Mouse (Mus musculus): Measurements from ENCODE around the gene Cand2.

DNA sequence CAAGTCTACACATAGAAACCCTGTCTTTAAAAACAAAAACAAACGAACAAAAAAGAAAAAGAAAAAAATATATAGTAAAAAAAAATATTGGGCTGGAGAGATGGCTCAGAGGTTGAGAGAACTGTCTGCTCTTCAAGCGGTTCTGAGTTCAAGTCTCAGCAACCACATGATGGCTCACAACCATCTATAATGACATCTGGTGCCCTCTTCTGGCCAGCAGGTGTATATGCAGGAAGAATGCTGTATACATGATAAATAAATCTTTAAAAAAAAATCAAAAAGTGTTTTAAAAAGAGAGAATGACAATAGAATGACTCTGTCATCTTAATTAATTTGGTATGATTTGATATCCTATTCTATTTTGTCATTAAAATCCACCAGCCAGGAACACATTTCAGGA is 80.1 kb downstream of the Cand2 start:
- TF ChIP-seq CTCF (conservative IDR thresholded peaks at IDR 0.05; ENCODE audit: low read length), result peak; percentile 67
- TF ChIP-seq POU5F1 (IDR thresholded peaks at IDR 0.05; ENCODE audit: borderline replicate concordance, low read length), result no peak

All from E14TG2a.4 (cell line).